Mouse (Mus musculus) liver, postnatal 0 days (tissue): ENCODE results near the gene Impg1. TPM values are rescaled to one million over a fixed set of nuclear protein-coding genes. Genes with fewer than 3 reads are reported as not detected.

ENCODE experiments used
- ATAC-seq: fragments of 200-750 bp; cut with Nextera tagmentation; 2 replicates; pipeline ENCODE4 v1.8.0; 2017; ENCODE audit warnings: mild to moderate bottlenecking, moderate library complexity
- DNase-seq: peaks from one replicate; pipeline ENCODE4 v3.0.0-alpha.2; 2016
- H3K27ac ChIP-seq: fragments of 300-500 bp; sonication (generic); 2 replicates; pipeline ENCODE4 v1.5.1; 2014; ENCODE audit warnings: antibody characterized with exemption, moderate library complexity, mild to moderate bottlenecking, low read depth
- H3K27me3 ChIP-seq: fragments of 300-500 bp; sonication (generic); 2 replicates; pipeline ENCODE4 v1.6.1; 2014; ENCODE audit warnings: low read length, control low read depth, mixed read lengths; ENCODE audit not compliant: insufficient read depth
- H3K36me3 ChIP-seq: fragments of 300-500 bp; sonication (generic); replicated peaks from 2 replicates; pipeline ENCODE4 v1.6.1; 2014; ENCODE audit warnings: mild to moderate bottlenecking, control low read depth, low read length, moderate library complexity, mixed read lengths; ENCODE audit not compliant: insufficient read depth
- H3K4me1 ChIP-seq: fragments of 300-500 bp; sonication (generic); 2 replicates; pipeline ENCODE4 v1.6.1; 2014; ENCODE audit warnings: antibody characterized with exemption, mild to moderate bottlenecking, control low read depth; ENCODE audit not compliant: insufficient read depth
- H3K4me2 ChIP-seq: fragments of 300-500 bp; sonication (generic); 2 replicates; pipeline ENCODE4 v1.6.1; 2014; ENCODE audit warnings: low read depth, mild to moderate bottlenecking, low read length, moderate library complexity, mixed read lengths
- H3K4me3 ChIP-seq: fragments of 300-500 bp; sonication (generic); 2 replicates; pipeline ENCODE4 v1.5.1; 2014; ENCODE audit warnings: low read depth, low read length
- H3K9ac ChIP-seq: fragments of 300-500 bp; sonication (generic); replicated peaks from 2 replicates; pipeline ENCODE4 v1.6.1; 2014; ENCODE audit warnings: mild to moderate bottlenecking, moderate library complexity
- H3K9me3 ChIP-seq: fragments of 300-500 bp; sonication (generic); 2 replicates; pipeline ENCODE4 v1.6.1; 2016; ENCODE audit warnings: mild to moderate bottlenecking, control low read depth, low read length, mixed read lengths
- CTCF ChIP-seq: sonication (generic); IDR thresholded peaks from 2 replicates; pipeline ENCODE4 v1.5.1; 2016; ENCODE audit warnings: antibody characterized with exemption, low read depth
- EP300 ChIP-seq: IDR thresholded peaks from 2 replicates; pipeline ENCODE4 v1.6.1; 2016; ENCODE audit warnings: antibody characterized with exemption, low read depth, mild to moderate bottlenecking
- WGBS: fragments of 180-500 bp; shearing (Covaris S2); extraction: QIAGEN DNeasy Blood & Tissue Kit; methylation state at CpG from one replicate; pipeline ENCODE4 v1.1.7; 2014; ENCODE audit not compliant: insufficient replicate concordance; 5-methylcytosine and 5-hydroxymethylcytosine counted together
- polyA plus RNA-seq: library from polyadenylated mRNA; unstranded; fragments of >200 nt; fragmentation: Nextera tagmentation; extraction: Ambion mirVana; gene quantifications from 2 replicates; pipeline ENCODE4 v1.2.1, GENCODE M21; 2015

Impg1 gene
- polyA plus RNA-seq, 1 experiment from 2014 or later, result not detected

GRCm38 (mm10) chr9:80266507-80266906 is 198.8 kb downstream of the Impg1 start:
- Histone ChIP-seq H3K27ac (no peak overlapping the region), H3K36me3 (peaks cover 4% of the 10 kb centered on the region), H3K27me3 (no peaks in the 10 kb centered on the region), H3K9ac (no peak overlapping the region), H3K4me1 (no peaks in the 10 kb centered on the region), H3K9me3 (no peaks in the 10 kb centered on the region), H3K4me3 (no peak overlapping the region), H3K4me2 (peak overlapping the region; percentile 24; the same call in 1 of the 2 replicates)
- peak; percentile 13; the same call in 1 of the 2 replicates for ATAC-seq
- no peak for TF ChIP-seq CTCF
- TF ChIP-seq EP300, result no peak
- no peak for DNase-seq
- WGBS, result 37% methylated on average over 7 of the region's 7 CpGs

GRCm38 (mm10) chr9:80266086-80266485 is 199.2 kb downstream of the Impg1 start:
- H3K4me2 ChIP-seq, result peak overlapping the region; percentile 24; the same call in 1 of the 2 replicates
- TF ChIP-seq EP300 (no peak), CTCF (no peak)
- no peak overlapping the region for H3K9ac ChIP-seq
- ATAC-seq, result no peak
- no peak overlapping the region for H3K27ac ChIP-seq
- H3K4me1 ChIP-seq, result no peaks in the 10 kb centered on the region
- no peaks in the 10 kb centered on the region for H3K27me3 ChIP-seq
- DNase-seq, result no peak
- 42% methylated on average over 7 of the region's 7 CpGs for WGBS
- peaks cover 4% of the 10 kb centered on the region for H3K36me3 ChIP-seq
- H3K9me3 ChIP-seq, result no peaks in the 10 kb centered on the region
- H3K4me3 ChIP-seq, result no peak overlapping the region
